Mouse (Mus musculus) lung, postnatal 0 days (tissue): ENCODE results near the gene Mrgpre.

Source experiments
- CTCF ChIP-seq: IDR thresholded peaks from 2 replicates; pipeline ENCODE4 v1.5.1; 2016; ENCODE audit warnings: antibody characterized with exemption, mild to moderate bottlenecking
- EP300 ChIP-seq: IDR thresholded peaks from 2 replicates; pipeline ENCODE4 v1.6.1; 2016; ENCODE audit warnings: antibody characterized with exemption, mild to moderate bottlenecking, control low read depth

GRCm38 (mm10) chr7:143823266-143823605, 38.9 kb upstream of the Mrgpre start:
- TF ChIP-seq CTCF, result no peak
- TF ChIP-seq EP300, result no peak
